Mouse (Mus musculus) ovary, postnatal 14 days (tissue): ENCODE results near the gene Usp9x.
A peak's percentile ranks its signal among the peaks of the same experiment; 100 is the strongest.

Experiments used
- DNase-seq: peaks from one replicate; pipeline ENCODE4 v3.0.0; 2022; ENCODE audit warnings: low spot score

Usp9x gene

DNA sequence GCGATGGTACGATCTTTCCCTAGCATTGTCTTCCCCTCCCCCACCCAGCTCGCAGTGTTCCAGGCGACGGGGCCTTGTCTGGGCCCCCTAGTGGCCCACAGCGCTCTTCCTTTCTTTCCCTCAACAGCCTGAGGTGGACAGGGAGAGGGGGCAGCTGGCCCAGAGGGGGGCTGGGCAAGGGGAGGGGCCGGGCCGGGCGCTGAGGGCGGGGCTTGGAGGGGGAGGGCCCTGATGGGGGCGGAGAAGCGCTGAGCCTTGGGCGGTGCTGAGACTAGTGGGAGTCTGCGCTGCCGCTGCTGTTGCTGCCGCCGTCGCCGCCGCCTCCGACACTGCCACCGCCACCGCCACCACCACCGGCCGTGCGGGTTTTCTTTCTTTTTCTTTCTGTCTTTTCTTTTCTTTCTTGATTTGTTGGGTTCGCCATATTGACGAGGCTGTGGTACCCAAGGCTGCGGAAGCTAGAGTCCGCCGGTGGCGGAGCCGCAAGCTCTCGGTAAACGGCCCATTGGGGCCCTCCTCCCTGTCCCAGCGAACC is at the start of gene Usp9x:
TSS of gene Usp9x (plus strand) at position 258 of the 535 bp plus-strand sequence.
- DNase-seq: peak; percentile 63

DNA sequence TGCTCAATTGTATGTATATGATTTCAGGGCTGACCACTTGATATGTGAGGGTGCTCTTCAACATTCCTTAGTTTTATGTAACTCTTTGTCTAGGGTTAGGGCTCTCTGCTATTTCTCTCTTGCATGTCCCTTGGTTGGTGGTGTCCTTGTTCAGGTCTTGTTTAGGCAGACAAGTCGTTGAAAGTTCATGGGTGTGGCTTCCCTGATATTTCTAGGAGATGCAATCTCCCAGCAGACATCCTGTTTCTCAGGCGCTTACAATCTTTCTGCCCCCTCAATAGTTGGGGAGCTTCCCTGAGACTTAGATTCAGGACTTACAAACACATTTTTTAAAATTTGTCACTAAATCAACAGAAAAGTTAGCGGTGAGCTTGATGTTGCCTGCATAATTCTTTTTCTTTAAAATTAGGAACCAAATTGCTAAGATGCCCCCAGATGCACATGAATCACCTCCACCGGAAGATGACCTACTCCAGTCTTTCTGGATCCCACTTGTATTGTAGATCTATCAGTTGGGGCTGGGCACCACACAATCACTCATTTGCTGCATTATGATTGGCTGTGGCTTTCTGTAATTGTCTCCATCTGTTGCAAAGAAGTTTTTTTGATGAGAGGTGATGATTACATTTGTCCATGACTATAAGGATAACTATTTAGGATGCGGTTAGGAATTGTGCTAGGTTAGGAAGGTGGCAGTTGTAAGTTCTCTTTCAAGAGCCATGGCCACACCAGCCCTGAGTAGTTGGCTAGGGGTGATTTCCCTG is 48.6 kb upstream of the Usp9x start:
- DNase-seq: no peak

GRCm38 (mm10) chrX:13024539-13025202 is 46.6 kb upstream of the Usp9x start:
- no peak for DNase-seq

- DNase-seq: no peak
Measured at GRCm38 (mm10) chrX:13025286-13025685, 46.0 kb upstream of the Usp9x start.

DNA sequence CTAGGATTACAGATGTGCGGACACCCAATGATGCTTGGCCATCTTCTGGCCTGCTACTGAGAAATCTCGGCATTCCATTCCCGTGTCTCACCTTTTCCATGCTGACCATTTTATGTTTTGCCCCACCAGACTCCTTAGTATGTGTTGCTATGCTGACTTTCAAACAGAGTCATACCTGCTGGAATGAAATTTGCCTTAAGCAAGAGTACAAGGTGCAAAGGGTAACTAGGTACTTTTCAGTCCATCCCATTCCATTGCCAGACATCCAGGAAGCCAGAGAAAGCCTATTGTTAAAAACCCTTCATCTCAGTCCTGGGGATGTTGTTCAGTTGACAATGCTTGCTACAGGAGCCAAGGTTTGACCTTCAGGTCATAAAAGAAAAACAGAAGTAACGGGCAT is 43.1 kb upstream of the Usp9x start:
- no peak for DNase-seq

DNA sequence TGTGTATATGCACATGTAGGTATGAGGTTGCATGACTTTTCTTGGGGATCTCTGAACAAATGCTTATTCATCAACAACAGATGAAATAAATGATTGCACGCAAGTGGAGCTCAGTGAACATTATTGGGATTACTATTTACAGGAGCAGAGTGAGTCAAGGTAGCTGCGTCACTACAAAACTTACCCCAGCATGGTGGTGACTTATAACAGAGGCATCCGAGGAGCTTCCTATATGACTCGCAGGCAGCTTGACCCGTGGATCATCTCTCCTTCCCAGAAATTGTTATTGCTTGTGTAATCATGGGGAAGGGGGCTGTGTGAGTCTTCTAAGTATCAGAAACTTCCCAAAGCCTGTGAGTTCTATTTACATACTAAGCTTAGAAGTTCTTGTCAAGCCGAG is 41.3 kb upstream of the Usp9x start:
- no peak for DNase-seq

DNA sequence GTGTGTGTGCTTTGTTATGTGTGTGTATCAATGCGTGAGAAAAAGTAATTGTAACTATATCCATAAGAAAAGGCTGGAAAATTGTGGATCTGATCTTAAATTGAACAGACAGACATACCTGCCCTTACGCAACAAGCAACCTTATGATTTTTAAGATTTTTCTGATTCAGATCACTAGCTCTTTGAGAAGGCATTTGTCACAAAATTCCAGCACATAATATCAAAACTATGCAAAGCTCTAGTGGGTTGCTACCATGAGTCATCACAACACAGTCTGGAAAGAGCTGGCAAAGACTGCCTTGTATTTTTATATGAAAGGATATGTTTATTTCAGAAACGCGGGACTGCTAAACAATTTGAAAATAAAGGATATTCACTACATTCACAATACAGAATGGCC is 34.2 kb upstream of the Usp9x start:
- no peak for DNase-seq

GRCm38 (mm10) chrX:13039211-13039610 is 32.1 kb upstream of the Usp9x start:
- no peak for DNase-seq

DNA sequence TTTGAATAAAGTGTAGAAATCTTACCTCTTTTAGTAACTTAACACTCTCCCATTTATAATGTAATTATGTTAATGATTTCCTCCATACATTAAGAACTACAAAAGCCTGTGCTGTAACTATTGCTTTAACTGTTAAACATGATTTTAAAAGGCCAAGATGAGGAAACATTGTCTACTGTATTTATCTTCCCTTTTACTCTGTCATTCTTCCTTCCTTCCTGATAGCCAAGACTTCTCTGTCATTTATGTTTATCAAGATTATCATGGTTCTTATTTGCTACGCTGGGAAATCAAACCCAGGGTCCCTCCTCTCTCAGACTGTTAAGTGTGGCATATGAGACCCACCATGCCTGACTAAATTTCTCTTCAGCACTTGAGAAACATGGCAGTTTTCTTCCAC is 30.9 kb upstream of the Usp9x start:
- DNase-seq: no peak

DNA sequence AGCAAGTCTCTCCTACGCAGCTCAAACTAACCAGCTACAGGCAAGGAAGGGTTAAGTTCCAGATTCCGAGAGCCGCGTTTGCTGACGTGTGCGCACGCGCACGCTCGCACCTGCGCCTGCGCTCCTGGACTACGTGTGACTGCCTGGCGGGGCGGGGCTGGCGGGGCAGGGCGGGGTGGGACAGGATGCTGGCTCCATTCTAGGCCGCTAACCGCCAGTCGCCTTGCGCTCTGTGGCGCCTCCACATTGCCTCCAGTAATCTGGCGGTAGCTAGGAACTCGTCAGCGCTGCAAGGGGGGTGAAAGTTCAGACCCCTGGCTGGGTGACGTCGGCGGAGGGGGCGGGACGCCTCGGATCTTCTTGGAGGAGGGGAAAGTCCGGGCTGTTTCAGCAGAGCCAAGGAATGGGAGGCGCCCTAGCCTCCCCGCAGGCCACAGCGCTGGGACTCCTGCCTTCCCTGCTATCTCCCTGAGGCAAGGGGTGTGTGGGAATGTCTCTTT is 29.6 kb upstream of the Usp9x start:
- DNase-seq: peak; percentile 88

GRCm38 (mm10) chrX:13043780-13044179 is 27.5 kb upstream of the Usp9x start:
- no peak for DNase-seq

DNA sequence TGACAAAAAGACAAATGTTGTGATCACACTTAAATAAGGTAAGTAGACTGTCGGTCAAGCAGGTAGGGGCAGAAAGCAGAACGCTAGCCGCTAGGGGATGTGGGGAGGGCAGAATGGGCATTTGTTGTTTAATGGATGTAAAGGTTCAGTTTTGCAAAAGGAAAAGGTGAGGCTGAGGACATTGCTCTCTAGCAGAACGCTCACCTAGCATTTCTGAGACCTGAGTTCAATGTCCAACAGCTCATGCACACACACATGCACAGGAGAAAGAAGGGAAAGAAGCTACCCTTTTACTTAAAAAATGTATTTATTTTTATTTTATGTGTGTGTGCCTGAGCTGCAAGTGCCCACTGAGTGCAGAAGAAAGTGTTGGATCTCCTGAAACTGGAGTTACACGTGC is 26.6 kb upstream of the Usp9x start:
- DNase-seq: no peak

DNA sequence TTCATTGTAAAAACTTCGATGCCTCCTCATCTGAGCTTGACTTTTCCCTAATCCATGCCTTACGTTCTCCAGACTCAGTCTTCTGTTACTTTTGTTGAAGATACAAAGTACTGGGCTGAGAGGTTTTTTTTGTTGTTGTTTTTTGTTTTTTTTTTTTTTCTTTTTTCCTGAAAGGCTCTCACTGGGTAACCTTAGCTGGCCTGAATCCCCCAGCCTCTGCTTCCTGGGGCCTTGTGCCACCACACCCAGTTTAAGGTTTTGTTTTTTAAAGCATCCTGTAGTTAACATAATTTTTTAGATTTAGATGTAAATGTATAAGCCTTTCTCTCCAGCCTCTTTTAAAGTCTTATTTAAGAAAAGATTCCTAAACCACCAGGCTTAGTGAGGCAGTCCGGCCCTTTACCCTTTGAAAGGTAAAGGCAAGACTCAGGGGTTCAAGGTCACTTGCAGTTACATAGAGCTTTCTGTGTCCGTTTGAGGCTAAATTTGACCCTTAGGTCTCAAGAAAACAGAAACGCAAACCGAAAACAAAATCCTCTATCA is 24.3 kb upstream of the Usp9x start:
- no peak for DNase-seq

DNA sequence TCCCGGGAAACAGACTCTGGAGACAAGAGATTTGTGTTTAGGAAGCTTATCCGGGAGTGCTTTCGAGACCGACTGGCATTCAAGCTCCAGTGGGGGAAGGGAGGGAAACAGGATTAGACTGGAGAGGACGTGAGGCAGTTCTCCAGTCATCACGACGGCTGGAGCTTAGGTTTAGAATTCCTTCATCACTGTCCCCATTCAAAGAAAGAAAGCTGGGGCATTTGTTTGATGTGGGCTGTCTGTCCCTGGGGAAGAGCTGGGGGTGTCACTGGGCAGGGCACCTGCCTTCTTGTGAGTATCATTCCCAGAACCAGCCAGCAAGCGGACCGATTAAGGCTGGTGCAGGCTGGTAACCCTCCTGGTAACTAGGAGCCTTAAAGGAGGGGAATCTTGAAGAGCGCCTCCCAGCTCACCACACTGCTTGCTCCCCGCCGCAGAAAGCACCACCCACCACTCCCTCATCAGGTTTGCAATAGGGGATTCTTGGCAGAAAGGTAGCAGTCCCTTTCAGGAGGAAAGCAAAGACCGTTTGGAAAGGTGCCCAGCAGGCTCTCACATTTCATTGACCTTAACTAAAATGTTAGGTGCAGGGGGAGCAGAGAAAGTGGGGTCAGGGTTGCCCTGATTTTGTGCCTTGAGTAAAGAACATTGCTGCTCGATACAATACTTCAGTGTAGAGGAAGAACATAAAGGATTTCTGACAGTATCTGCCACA is 23.5 kb upstream of the Usp9x start:
- DNase-seq: no peak

- no peak for DNase-seq
Measured at GRCm38 (mm10) chrX:13054612-13055011, 16.7 kb upstream of the Usp9x start.

GRCm38 (mm10) chrX:13061961-13062360 is 9.3 kb upstream of the Usp9x start:
- DNase-seq: no peak

DNA sequence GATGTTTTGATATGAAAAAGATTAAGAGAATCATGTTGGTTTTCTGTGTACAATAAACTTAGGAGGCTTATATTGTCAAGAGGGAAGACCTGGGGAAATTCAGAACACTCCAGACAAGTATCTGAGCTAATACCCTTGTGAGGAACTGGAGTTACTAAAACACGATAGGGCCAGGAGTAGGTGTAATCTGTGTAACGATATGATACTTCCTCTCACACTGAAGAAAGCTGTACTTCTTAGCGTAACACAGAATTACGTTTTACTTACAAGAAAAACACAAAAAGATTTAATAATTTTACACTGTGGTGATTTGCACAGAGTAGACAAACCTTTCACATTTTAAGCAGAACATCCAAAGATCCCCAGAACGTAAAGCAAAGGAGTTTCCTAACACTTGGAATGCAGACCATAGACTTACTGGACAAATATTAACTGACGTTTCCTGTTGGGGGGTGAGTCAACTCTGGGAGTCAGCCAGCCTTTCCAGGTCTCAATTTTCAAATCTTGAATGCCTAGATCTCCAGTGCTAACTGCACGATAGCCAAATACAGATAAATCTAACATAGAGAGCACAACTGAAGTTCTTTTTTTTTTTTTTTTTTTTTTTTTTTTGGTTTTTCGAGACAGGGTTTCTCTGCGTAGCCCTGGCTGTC is 6.9 kb upstream of the Usp9x start:
- DNase-seq: no peak

- DNase-seq: no peak
Measured at GRCm38 (mm10) chrX:13070206-13070572, 1.1 kb upstream of the Usp9x start.

DNA sequence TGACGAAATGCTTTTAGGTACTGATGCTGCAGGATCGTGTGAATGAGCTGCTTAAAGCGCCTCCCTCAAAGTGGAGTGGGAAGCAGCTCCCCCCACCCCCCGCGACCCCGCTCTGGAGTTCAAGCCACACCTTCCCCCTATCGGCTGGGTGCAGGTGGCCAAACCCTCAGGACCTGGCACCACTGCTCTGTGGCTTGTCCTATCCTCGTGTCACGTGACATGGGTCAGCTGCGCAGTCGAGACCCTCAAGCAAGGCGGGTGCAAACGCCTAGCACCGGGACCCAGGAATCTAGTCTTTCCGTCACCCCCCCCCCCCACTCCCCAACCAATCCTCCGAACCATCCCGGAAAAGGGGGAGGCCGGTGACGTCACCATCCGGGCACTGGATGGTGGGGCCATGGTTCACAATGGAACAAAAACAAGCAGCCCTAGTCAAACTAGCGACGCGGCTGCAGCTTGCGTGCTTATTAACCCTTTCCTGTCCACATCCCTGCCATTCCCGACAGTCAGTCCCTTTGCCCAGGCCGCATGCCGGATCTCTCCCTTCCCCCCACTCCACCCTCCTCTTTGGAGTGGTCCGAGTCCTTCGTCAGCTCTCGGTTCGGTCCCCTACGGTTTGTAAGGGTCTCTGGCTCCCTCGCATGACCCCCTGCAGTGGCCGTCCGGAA is 591 bp upstream of the Usp9x start:
- DNase-seq: peak; percentile 79

DNA sequence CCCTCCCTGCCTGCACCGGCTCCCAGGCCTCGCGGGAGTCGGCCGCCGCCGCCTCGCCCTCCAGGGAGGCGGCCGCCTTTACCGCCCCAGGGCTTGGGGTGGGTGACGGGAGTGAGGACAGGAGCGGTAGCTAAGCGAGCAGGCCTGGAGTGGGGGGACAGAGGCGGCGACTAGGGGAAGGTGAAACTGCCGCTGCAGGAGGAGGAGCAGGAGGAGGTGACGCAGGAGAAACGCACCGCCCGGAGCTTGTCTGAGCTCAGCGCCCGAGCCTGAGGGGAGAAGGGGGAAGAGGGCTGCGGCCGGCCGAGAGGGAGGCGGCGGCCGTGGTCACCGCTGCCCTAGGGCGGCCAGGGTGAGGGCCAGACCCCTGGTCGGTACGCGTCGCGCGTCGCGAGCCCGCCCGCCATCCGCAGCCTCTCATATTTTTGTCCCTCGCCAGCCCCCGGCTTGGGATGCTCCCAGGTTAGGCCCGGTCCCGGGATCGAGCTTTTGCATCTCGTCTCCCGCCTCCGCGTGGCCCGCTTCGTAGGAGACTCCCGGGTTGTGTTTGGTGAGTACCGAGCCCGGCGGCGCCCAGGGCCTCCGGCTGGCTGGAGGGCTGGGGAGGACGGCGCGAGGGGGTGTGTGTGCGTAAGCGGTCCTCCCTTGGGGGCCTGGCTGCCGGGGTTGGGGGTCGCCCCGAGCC is 620 bp downstream of the Usp9x start:
- DNase-seq: peak; percentile 33
